Mouse (Mus musculus) adipocyte (in vitro differentiated cells): Measurements from ENCODE around the gene Apol7e.
"Not testable (repeated sequence)": the region's sequence is repeated elsewhere in the genome, so short reads cannot be mapped to it uniquely, and the experiment has no call there.

Source experiments
- DNase-seq: peaks from one replicate; pipeline ENCODE4 v3.0.0-alpha.2; 2016; ENCODE audit warnings: low spot score

The Apol7e gene

DNA sequence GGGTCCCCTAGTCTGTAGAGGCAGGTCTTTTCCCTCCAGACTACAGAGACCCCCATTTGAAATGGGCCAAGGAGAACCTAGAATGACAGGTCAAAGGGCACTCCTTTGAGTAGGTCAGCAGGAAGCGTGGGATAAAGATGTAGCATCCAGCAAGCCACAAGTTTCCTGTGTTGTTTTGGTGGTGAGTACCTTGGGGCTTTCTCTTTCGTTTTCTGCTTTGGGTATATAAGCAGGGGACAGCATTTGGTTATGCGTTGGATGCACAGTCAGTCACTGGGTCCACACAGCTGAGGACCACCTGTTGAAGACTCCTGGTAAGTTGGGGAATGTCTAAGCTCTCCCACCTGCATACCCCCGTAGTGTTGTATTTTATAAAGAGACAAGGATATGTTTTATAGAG is at the start of gene Apol7e:
Apol7e (plus strand) TSS at position 202 of the 400 bp plus-strand sequence.
- not testable (repeated sequence) for DNase-seq

DNA sequence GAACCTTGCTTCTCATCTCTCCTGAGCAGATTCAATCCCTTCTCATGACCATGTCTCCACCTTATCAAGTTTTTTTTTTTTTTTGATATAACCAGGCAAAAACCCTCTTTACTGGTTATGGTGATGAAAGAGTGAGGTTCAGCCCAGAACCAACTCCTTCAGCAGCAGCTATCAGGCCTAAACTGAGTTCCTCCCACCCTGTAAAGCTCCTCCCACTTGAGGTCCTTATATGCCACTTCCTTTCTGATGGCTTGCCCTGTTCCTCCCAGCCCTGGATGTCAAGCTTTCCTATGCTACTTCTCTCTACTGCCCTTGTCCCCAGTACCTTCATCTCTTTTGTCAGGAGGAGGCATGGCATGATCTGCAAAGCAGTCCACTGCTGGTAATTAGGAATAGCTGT is 47.5 kb upstream of the Apol7e start:
- not testable (repeated sequence) for DNase-seq

DNA sequence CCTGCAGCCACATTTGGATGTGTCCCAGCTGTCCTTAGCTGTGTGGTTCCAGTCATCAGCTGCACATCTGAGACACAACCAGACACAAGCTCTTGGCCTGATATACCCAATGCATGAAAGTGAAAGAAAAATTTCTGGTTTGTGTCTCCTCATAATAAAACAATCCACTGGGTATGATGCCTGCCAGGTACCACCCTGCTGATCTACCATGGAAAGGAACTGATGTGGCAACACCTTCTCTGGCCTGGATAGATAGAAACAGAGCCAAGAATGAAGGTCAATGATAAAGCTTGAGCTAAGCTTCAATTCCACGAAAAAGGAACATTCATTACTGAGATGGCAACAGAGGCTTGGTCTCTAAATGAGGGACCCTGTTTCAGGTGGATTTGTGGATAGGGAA is 38.9 kb upstream of the Apol7e start:
- DNase-seq, result not testable (repeated sequence)

DNA sequence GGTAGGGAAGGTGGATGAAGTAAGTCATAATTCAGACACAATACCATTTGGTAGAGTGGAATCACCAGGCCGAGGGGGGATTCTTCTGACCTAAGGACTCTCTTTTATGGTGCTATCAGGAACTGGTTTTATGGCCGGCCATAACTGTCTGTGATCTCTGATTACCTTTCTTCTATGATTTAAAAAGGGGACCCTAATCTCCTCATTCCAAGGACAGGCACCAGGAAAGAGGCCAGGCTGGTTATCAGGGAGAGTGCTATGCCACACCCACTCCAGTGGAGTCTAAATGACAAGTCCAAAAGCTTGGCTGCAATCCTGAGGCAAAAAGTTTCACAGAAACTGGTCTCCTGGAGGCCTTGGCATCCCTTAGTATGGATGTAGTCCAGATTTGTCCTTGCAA is 36.8 kb upstream of the Apol7e start:
- DNase-seq, result not testable (repeated sequence)

DNA sequence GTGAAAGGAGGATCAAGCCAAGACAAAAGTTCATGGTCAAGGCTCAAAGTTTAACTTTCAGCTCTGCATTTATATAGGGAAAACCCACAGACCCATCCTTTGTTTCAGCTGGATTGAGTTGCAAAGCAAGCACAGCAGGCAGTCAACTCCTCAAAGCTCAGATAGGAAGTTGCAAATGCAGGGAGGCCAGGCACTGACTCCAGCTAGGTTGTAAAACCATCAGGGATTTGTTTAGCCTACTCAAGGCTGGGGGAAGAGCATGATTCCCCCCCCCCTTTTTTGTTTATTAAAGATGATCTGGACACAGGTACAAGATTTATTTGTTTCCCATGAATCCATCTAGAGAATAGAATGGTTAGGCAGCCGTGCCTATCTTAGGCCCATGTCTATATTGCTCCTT is 24.6 kb upstream of the Apol7e start:
- not testable (repeated sequence) for DNase-seq

DNA sequence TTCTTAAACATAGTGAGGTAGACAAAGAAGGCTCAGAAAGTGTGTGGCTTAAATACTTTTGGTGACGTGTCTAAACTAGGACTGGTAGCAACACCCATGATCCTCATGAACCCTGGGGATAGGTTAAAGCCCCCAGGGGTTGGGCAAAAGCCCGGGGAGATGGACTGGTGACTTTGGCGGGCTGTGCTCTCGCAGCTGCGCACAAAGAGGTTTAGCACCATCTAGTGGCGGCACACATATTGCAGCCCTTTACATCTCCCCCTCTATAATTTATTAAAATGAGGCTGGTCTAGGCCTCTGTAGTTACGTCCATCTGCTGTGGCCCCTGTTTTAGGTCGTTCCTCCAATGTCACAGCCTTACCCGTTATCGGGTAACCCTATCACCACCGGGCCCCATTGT is 14.7 kb upstream of the Apol7e start:
- DNase-seq, result not testable (repeated sequence)

DNA sequence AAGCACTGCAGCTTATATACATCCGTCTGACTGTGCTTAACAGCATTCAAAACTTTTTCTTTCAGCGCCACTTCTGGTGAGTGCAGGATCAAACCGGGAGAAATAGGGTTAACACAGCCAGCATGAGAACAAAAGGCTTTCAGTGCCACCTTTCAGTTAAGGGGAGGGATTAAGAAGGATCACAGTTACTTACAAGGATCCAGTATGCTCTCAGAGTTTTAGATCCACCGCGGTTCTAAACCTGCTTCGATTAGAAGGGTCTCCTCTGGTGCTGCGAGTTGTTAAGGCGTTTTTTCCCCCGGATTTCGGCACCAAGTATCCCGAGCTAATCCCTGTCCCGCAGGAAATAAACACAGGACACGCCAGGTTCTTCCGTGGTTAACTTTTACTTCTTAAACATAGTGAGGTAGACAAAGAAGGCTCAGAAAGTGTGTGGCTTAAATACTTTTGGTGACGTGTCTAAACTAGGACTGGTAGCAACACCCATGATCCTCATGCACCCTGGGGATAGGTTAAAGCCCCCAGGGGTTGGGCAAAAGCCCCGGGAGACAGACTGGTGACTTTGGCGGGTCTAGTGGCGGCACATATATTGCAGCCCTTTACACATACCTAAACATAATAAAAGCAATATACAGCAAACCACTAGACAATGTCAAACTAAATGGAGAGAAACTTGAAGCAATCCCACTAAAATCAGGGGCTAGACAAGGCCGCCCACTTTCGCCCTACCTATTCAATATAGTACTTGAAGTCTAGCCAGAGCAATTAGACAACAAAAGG is 6.9 kb upstream of the Apol7e start:
- DNase-seq, result not testable (repeated sequence)

DNA sequence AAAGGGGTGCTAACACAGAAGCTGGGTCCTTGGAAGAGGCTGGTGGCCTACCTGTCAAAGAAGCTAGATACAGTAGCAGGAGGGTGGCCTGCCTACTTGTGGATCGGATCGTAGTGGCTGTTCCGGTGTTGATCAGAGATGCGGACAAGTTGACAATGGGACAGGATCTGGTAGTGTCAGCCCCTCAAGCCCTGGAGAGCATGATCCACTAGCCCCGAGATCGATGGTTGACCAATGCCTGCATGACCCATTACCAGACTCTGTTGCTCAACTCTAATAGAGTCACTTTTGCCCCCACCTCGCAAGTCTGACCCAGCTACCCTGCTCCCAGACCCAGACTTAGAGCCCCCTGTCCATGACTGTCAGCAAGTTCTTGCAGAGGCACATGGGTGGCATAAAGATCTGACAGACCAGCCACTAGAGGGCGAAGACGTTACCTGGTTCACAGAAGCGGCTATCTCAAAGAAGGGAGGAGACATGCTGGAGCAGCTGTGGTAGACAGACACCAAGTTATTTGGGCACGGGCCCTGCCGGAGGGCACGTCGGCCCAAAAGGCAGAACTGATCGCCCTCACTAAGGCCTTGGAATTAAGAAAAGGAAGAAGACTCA is 3.9 kb upstream of the Apol7e start:
- DNase-seq, result peak; percentile 36

DNA sequence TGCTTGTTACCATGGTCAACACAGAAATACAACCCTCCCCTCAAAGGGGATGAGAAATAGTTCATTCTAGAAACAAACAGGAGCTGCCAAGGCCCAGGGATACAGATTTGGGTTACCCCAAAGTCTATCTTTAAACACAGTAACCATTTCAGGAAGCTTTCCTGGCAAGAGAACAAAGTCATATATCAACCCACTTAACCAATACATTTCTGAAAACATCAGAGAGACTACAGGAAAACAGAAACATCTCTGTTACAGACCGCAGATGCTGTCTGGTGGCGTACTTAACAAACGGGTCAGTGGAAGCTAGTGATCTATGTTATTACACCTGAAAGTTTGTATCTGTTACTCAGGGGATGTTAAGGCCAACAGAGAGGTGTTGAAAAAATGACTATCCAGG is 6.6 kb downstream of the Apol7e start:
- DNase-seq, result not testable (repeated sequence)

DNA sequence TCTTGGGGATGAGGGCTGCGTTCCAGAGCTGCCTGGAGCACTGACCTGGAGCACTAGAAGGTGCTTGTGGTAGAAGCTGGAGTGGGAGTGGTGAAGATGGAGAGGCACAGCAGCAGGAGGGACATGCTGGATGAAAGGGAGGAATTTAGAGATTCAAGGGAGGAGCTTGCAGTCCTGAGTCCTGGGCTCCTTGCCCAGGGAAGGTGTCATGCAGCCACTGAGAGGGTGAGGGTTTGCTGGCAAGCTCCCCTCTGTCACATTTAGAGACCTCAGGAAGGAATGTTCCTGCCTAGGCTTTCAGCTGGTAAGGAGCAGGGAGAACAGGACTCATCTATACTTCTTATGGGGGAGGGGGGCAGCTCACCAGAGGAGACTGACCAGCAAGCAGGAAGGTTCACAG is 10.3 kb downstream of the Apol7e start:
- DNase-seq, result not testable (repeated sequence)

DNA sequence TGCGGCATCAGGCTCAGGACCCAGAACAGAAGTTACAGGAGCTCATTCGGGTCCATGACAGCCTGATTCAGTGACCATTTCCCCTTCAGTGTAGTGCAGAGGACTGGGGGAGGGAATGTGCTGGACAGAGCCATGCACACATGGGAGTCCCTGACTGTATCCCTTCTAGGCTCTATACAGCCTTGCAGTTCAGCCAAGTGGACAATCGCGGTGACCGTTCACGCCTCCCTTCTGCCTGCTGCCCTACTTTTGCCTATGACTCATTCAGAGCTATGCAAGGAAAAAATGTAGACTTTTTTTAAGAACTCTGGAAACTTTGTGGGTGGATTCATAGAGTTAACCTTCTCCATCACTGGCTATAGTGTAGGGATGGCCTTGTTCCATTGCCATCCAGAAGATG is 19.6 kb downstream of the Apol7e start:
- DNase-seq, result not testable (repeated sequence)

DNA sequence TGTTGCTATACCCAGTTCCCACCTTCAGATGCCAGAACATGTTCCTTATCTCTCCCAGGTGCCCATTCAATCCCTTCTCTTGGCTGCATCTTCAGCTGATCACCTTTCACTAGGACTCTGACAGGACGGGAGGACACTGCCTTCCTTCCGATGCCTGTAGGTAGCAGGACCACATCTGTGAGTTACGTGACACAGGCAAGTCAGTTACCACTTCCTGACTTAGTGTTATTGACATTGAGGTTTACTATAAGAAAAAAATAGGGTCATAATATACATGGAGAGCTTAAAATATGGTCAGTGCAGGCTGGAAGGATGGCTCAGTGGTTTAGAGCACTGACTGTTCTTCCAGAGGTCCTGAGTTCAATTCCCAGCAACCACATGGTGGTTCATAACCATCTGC is 22.9 kb downstream of the Apol7e start:
- DNase-seq, result not testable (repeated sequence)

DNA sequence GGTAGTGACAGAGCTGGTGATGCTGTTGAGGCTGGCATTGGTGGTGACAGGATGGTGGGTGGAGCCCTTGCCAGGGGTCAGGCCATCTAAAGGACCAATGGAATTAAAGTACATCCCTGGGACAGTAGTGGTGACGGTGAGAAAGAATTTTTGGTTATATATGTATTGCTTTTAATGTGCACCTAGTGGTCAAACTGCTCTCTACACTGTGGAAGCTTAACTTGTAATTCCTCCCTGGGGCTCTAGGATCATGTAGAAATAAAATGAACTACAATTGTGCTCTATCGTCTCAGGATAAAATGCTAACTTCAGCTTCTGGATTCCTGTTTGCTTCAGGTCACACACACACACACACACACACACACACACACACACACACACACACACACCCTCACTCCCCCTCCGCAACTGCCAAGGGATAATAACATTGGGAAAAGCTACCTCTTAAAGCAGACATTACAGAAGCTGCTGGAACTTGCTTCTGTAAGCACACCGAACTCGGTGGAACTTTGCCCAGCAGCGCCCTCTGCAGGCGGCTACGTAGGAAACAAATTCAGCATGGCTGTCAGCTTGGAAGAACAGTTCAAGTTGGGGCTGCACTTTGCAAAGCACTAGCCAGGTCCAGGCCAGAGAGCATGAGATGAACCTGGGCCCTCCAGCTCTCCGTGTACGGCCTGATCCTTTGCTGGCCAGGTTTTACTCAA is 25.7 kb downstream of the Apol7e start:
- not testable (repeated sequence) for DNase-seq

DNA sequence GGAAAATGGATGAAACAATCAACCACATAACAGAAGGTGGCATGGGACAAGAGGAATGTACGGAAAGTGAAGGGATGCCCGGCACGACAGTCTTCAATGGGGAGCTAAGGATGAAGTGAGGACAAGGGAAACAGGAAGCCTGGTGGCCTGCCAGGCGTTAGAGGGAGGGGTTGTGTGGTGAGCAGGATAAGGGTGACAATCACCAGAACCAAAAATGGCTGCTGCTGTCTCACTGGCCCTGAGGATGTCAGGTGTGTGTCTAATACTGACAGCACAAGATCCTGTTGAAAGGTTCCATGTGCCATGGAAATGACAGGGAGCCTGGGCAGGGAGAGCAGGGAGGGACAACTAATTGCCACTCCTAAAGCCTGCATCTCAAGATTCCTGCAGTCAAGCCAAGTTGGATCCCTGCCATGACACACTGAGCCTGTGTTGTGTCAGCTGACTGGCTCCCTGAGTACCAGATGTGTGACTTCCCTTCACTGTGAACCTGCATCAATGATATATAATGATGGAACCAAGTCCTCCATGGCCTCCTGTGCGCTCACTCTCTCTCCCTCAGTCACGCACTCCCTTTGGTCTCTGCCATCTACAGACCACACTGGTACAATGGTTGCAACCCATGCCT is 26.9 kb downstream of the Apol7e start:
- peak; percentile 78 for DNase-seq

DNA sequence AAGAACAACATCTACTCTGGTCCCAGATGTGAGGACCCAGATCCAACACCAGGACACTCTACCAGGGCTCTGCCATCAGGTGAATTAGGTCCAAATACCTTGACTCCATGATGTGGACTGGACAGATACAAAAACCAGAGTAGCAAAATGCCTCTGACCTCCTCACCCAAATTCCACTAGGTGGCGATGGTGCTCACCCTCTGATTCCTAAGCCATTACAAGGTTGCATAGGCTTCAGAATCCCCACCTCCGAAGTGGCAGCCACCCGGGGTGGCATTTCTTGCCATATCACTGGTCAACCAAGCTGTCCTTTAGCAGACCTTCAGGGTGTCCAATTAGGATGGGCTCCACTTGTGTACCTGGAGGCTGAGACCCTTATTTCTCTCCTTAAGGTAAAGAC is 28.5 kb downstream of the Apol7e start:
- peak; percentile 25 for DNase-seq

DNA sequence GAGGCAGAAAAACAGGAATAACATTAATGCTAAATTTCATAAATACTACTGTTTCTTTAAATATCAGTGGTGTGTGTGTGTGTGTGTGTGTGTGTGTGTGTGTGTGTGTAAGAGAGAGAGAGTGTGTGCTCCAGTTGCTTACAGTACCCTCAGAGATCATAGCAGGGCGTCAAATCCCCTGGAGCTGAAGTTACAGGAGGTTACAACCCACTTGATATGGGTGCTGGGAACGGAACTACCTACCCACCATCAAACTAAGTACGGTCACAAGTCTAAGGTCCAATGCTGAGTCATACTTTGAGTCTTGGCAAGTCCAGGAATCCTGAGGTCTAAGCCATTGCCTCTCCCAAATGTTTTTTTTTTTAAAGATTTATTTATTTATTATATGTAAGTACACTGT is 29.1 kb downstream of the Apol7e start:
- DNase-seq, result not testable (repeated sequence)

DNA sequence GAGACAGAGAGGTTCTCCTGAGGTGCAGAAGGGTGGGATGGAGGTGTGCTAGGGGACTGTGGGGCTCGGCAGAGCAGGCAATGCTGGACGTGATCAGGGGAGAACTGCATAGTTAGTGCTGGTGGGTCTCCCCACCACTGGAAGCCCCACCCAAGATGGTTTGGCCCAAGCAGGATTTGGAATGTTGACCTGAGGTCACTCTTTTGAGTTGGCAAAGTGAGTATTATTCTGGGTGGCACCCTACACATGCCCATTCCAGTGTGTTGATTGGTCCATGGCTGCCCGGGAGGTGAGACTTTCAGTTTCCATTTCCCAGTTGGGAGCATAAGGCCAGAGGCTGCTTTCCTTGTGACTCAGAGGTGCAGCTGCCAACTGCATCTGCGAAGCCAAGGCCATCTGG is 30.1 kb downstream of the Apol7e start, which contains the start of gene Apol9b:
Apol9b (plus strand) TSS at position 301 of the 400 bp plus-strand sequence.
- not testable (repeated sequence) for DNase-seq

DNA sequence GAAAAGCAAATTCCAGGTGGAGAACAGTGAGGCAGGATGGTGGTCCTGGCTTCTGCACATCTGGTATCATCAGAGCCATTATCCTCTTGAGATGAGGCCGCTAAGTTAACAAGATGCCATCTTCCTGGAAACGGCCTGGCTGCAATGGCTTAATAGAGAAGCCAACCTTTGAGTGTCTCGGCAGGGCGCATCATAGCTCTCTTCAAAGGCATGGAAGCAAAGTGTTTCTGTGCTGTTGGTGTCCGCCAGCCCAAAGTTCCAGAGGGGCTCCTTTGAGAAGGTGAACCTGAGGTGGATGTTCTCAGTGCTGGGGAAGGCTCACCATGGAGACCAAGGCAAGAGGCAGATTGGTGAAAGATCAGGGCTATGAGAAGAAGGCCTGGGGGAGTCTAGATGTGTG is 32.9 kb downstream of the Apol7e start:
- no peak for DNase-seq

DNA sequence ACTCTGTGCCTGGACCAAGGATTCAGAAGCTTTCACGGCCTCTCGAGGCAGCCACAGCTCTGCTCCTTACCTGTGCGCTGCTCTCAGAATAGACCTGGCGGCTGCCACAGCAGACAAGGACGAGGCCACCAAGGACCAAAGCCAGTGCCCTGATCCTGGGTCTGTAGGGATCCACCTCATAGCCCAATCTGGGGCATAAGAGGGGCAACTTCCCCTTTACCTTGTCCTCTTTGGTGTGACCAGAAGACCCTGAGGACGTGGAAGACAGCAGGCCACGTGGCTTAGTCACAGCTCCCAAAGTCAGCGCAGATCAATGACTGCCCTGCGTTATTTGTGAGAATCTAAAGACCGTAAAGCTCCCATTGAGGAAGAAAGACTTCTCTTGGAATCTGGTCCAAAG is 34.2 kb downstream of the Apol7e start:
- DNase-seq, result not testable (repeated sequence)

DNA sequence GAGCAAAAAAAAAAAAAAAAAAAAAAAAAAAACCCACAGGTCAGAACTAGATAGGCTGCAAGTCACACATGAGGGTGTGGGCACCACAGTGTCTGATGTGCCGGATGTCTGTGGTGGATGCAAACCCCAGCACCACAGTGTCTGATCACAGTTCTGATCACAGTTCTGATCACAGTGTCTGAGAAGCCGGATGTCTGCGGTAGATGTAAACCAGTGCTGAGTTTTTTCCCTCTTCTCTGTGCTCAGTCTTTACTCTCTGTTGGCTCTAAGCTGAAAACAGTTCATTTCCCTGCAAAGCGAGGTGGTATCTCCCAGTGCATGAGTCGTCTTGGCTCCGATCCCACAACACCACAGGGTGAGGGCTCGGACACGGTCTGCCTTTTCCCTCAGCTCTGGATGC is 34.7 kb downstream of the Apol7e start:
- DNase-seq, result not testable (repeated sequence)

DNA sequence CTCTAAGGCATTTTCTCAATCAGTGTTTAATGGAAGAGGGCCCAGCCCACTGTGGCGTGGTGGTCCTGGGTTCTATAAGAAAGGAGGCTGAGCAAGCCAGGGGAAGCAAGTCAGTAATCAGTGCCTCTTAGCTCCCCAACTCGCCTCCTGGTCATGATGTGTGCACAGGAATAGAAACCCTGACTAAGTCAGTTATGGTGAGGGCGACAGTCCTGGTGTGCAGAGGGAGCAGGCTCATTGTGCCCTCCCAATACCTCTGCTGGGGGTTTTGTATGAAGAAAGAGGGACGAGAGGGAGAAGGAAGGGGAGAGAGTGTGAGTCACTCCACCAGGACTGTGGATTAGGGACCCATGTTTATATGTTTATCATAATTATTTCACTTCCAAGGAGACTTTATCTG is 35.2 kb downstream of the Apol7e start:
- not testable (repeated sequence) for DNase-seq
